In the genomic region with DNA sequence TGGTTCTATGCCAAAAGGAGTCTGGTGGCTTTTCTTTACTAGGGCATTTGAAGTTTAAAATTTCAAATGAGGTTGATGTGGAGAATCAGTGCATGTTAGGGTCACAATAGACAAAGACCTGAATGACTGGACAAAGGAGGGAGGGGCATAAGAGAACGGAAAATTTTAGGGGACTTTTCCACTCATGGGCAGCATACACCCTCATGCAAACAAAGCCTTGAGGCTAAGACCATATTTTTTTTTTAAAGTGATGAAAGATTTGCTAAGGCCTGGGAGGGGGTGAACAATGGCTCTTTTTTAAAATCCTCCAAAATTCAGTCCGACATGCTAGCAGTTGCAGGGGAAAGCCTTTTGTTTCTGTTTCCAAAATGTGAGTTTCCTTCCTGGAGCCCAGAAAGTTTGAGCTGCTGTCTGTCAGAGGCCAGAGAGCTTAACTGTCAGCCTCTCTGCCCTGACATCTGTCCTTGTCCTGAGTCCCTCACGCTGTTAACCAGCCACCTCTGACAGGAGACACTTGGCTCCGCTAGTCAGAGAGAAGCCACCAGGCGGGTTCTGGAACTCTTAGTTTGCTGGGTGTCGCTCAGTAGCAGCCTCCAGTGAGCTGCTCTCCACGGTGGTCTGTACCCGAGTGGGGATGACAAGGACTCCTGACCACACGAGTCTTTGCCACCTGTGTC, we compare ENCODE assay signal across 8 mouse cellular contexts.
A peak's percentile ranks its signal among the peaks of the same experiment; 100 is the strongest.
DNase-seq lines count a peak whose midpoint lies in the region; ATAC-seq and TF ChIP-seq lines count a peak whose summit lies in the region.

No protein-coding gene starts in this region.

- H3K9me3 ChIP-seq in heart, embryonic 16.5 days (replicated peaks; ENCODE audit: control insufficient read depth, low read length) = no peaks in the 10 kb centered on the region
- no peaks in the 10 kb centered on the region for H3K9me3 ChIP-seq in lung, embryonic 15.5 days
- no peaks in the 10 kb centered on the region for H3K9me3 ChIP-seq in forebrain, embryonic 12.5 days

- WGBS in heart, embryonic 16.5 days = 13% methylated on average over 9 of the region's 9 CpGs
- WGBS in lung, embryonic 15.5 days = 9% methylated on average over 9 of the region's 9 CpGs
- 37% methylated on average over 9 of the region's 9 CpGs for WGBS in forebrain, embryonic 12.5 days

- H3K27ac ChIP-seq in cortical plate, adult 2 months (ENCODE audit: insufficient read depth, low read length) = 0 out of 2 replicates have a peak overlapping the region, but pooled peaks have one; percentile 44
- peak overlapping the region; percentile 15; the same call in 1 of the 2 replicates for H3K27ac ChIP-seq in heart, embryonic 16.5 days (ENCODE audit: low read length)
- H3K27ac ChIP-seq in lung, embryonic 15.5 days = 0 out of 2 replicates have a peak overlapping the region, but pooled peaks have one; percentile 17
- no peak overlapping the region for H3K27ac ChIP-seq in forebrain, embryonic 12.5 days

- peak; percentile 30 for DNase-seq in ovary, postnatal 36 days (ENCODE audit: low spot score)
- no peak for DNase-seq in ovary, postnatal 14 days (ENCODE audit: low spot score)
- DNase-seq in layer of hippocampus, adult 8-10 months (ENCODE audit: low spot score in 2 of 2) = peak; percentile 29 to 56
- DNase-seq in spleen, postnatal 4 days (ENCODE audit: low spot score in 2 of 2) = peak; percentile 48 to 72

- peak; percentile 67; the same call in 1 of the 2 replicates for ATAC-seq in heart, embryonic 16.5 days (replicated peaks; ENCODE audit: extremely low read depth, insufficient read depth, low FRiP score)
- peak; percentile 74; the same call in 1 of the 2 replicates for ATAC-seq in lung, embryonic 15.5 days (ENCODE audit: borderline replicate concordance, extremely low read depth, low FRiP score, low TSS enrichment)
- no peak for ATAC-seq in forebrain, embryonic 12.5 days (ENCODE audit: low FRiP score)

- no peaks in the 10 kb centered on the region for H3K36me3 ChIP-seq in heart, embryonic 16.5 days (ENCODE audit: control insufficient read depth, insufficient read depth)
- H3K36me3 ChIP-seq in lung, embryonic 15.5 days = no peaks in the 10 kb centered on the region
- H3K36me3 ChIP-seq in forebrain, embryonic 12.5 days (replicated peaks) = no peaks in the 10 kb centered on the region

- TF ChIP-seq POLR2A in cortical plate, adult 2 months (IDR thresholded peaks at IDR 0.05; ENCODE audit: extremely low read depth, insufficient read depth, low read length) = no peak

- no peak overlapping the region for H3K4me3 ChIP-seq in cortical plate, adult 2 months (ENCODE audit: insufficient read depth, low read length)
- no peak overlapping the region for H3K4me3 ChIP-seq in heart, embryonic 16.5 days (ENCODE audit: low read length)
- no peak overlapping the region for H3K4me3 ChIP-seq in lung, embryonic 15.5 days
- no peak overlapping the region for H3K4me3 ChIP-seq in forebrain, embryonic 12.5 days (replicated peaks)

- H3K9ac ChIP-seq in heart, embryonic 16.5 days (ENCODE audit: low read length) = 0 out of 2 replicates have a peak overlapping the region, but pooled peaks have one; percentile 13
- 0 out of 2 replicates have a peak overlapping the region, but pooled peaks have one; percentile 13 for H3K9ac ChIP-seq in lung, embryonic 15.5 days
- H3K9ac ChIP-seq in forebrain, embryonic 12.5 days = no peak overlapping the region

- no peaks in the 10 kb centered on the region for H3K27me3 ChIP-seq in heart, embryonic 16.5 days (ENCODE audit: control insufficient read depth, insufficient read depth, low read length)
- H3K27me3 ChIP-seq in lung, embryonic 15.5 days = no peaks in the 10 kb centered on the region
- H3K27me3 ChIP-seq in forebrain, embryonic 12.5 days = no peaks in the 10 kb centered on the region

- TF ChIP-seq CTCF in cortical plate, adult 2 months (IDR thresholded peaks at IDR 0.05; ENCODE audit: extremely low read depth, insufficient read depth, low read length) = no peak

- peaks cover 4% of the 10 kb centered on the region; the same call in 1 of the 2 replicates for H3K4me1 ChIP-seq in cortical plate, adult 2 months (ENCODE audit: control insufficient read depth, insufficient read depth, low read length)
- peaks cover 17% of the 10 kb centered on the region for H3K4me1 ChIP-seq in heart, embryonic 16.5 days (ENCODE audit: control insufficient read depth, insufficient read depth, low read length)
- H3K4me1 ChIP-seq in lung, embryonic 15.5 days = peaks cover 19% of the 10 kb centered on the region
- H3K4me1 ChIP-seq in forebrain, embryonic 12.5 days = peaks cover 22% of the 10 kb centered on the region

- H3K4me2 ChIP-seq in heart, embryonic 16.5 days (ENCODE audit: low read depth, low read length) = peak overlapping the region; percentile 19
- H3K4me2 ChIP-seq in lung, embryonic 15.5 days = no peak overlapping the region
- H3K4me2 ChIP-seq in forebrain, embryonic 12.5 days = no peak overlapping the region
